Mouse (Mus musculus) left cerebral cortex, adult 8-10 months (tissue): ENCODE results near the gene Rack1. TPM values are rescaled to one million over a fixed set of nuclear protein-coding genes. Genes with fewer than 3 reads are reported as not detected.
"Not testable (repeated sequence)": the region's sequence is repeated elsewhere in the genome, so short reads cannot be mapped to it uniquely, and the experiment has no call there.

Experiments used
- DNase-seq, 2 experiments: peaks; one replicate each; pipeline ENCODE4 v3.0.0; 2022; ENCODE audit warnings: low spot score in 2 of 2
- total RNA-seq, 4 experiments: library from RNA; stranded (reverse); gene quantifications; 2 replicates each; pipeline ENCODE4 v1.2.4; 2022

Rack1 gene
- total RNA-seq, 4 experiments from 2014 or later: 246 to 281 (median 256) TPM

GRCm38 (mm10) chr11:48838879-48839680 lies 38.9 kb downstream of the Rack1 start:
- no peak for DNase-seq

- no peak for DNase-seq
Measured at GRCm38 (mm10) chr11:48840805-48841204, 40.7 kb downstream of the Rack1 start.

- DNase-seq: no peak
Measured at GRCm38 (mm10) chr11:48841213-48841612, 41.1 kb downstream of the Rack1 start.

GRCm38 (mm10) chr11:48842378-48842792 lies 42.3 kb downstream of the Rack1 start:
- DNase-seq: no peak

GRCm38 (mm10) chr11:48843202-48843601 lies 43.1 kb downstream of the Rack1 start:
- no peak for DNase-seq

GRCm38 (mm10) chr11:48844309-48844708 lies 44.2 kb downstream of the Rack1 start:
- no peak for DNase-seq

GRCm38 (mm10) chr11:48845244-48845815 lies 45.2 kb downstream of the Rack1 start:
- no peak for DNase-seq

- DNase-seq: not testable (repeated sequence)
Measured at GRCm38 (mm10) chr11:48846362-48846761, 46.2 kb downstream of the Rack1 start.

GRCm38 (mm10) chr11:48846881-48847280 lies 46.7 kb downstream of the Rack1 start:
- DNase-seq: no peak

- DNase-seq: no peak
Measured at GRCm38 (mm10) chr11:48850240-48850639, 50.1 kb downstream of the Rack1 start.

- DNase-seq: no peak
Measured at GRCm38 (mm10) chr11:48851270-48851995, 51.3 kb downstream of the Rack1 start.

GRCm38 (mm10) chr11:48852190-48852589 lies 52.1 kb downstream of the Rack1 start:
- no peak for DNase-seq

- DNase-seq: no peak
Measured at GRCm38 (mm10) chr11:48852624-48853473, 52.7 kb downstream of the Rack1 start.

GRCm38 (mm10) chr11:48853474-48854180 lies 53.5 kb downstream of the Rack1 start:
- peak; percentile 83 to 99 for DNase-seq

Other genes starting within 250 kb of the Rack1 start
- 10 to 100 TPM; 57.7 to 65.7 (median 61.3) TPM for gene Trim41, start 17.0 kb downstream of the Rack1 start, total RNA-seq
- 1 to 10 TPM; 3.4 to 4.5 (median 3.8) TPM for gene Trim7, start 25.8 kb downstream of the Rack1 start, total RNA-seq
- gene Gm12184, start 26.3 kb downstream of the Rack1 start, total RNA-seq: 1 to 10 TPM in 1 of 4 experiments, under 1 TPM in 3; 0.38 to 1.8 (median 0.45) TPM
- 10 to 100 TPM in 2 of 4 experiments, 1 to 10 TPM in 2; 8.3 to 14.0 (median 10.7) TPM for gene Irgm1, start 71.4 kb downstream of the Rack1 start, total RNA-seq
- gene Gm5431, start 101.9 kb downstream of the Rack1 start, total RNA-seq: under 1 TPM in 3 of 4 experiments, not detected in 1; 0.17 to 0.86 (median 0.53) TPM
- 1 to 10 TPM; 1.2 to 3.5 (median 2.6) TPM for gene Psme2b, start 145.9 kb downstream of the Rack1 start, total RNA-seq
- not detected for gene Olfr56, start 178.6 kb downstream of the Rack1 start, total RNA-seq
- gene 9930111J21Rik1, start 179.1 kb downstream of the Rack1 start, total RNA-seq: 1 to 10 TPM in 3 of 4 experiments, under 1 TPM in 1; 0.96 to 3.1 (median 1.8) TPM
- gene Gm12185, start 191.9 kb downstream of the Rack1 start, total RNA-seq: under 1 TPM; 0.30 to 0.41 (median 0.37) TPM
- gene Tgtp1, start 193.8 kb downstream of the Rack1 start, total RNA-seq: 1 to 10 TPM in 2 of 4 experiments, under 1 TPM in 2; 0.42 to 1.3 (median 0.88) TPM